Comparison of ENCODE assay signal across 17 mouse cellular contexts in genomic region chr19:37362545-37362944, GRCm38 (mm10). TPM values are rescaled to one million over a fixed set of nuclear protein-coding genes. Genes with fewer than 3 reads are reported as not detected.
DNase-seq lines count a peak whose midpoint lies in the region; ATAC-seq lines count a peak whose summit lies in the region.
"Had no signal": no experiment of that assay in that cellular context is flagged by ENCODE, and none has a peak within 500 bp of the region (broad histone marks: within the 10 kb centered on the region; RNA-seq: fewer than 3 reads in every experiment).

No protein-coding gene starts in this region.

- no peaks in the 10 kb centered on the region for H3K9me3 ChIP-seq in hindbrain, embryonic 10.5 days
- H3K9me3 ChIP-seq in hindbrain, embryonic 14.5 days (ENCODE audit: control insufficient read depth, low read length): no peaks in the 10 kb centered on the region
- no peaks in the 10 kb centered on the region for H3K9me3 ChIP-seq in embryonic facial prominence, embryonic 10.5 days
- no peaks in the 10 kb centered on the region for H3K9me3 ChIP-seq in hindbrain, embryonic 16.5 days (ENCODE audit: control insufficient read depth, low read length)
- H3K9me3 ChIP-seq: midbrain, embryonic 13.5 days had no signal

- no peak for ATAC-seq in hindbrain, embryonic 14.5 days (ENCODE audit: low FRiP score)
- 0 out of 2 replicates have a peak, but pooled peaks have one; percentile 60 for ATAC-seq in hindbrain, embryonic 16.5 days
- ATAC-seq: midbrain, embryonic 13.5 days had no signal

- H3K36me3 ChIP-seq in hindbrain, embryonic 10.5 days: no peaks in the 10 kb centered on the region
- no peaks in the 10 kb centered on the region for H3K36me3 ChIP-seq in hindbrain, embryonic 14.5 days (replicated peaks; ENCODE audit: control insufficient read depth, insufficient read depth)
- no peaks in the 10 kb centered on the region for H3K36me3 ChIP-seq in embryonic facial prominence, embryonic 10.5 days (replicated peaks)
- no peaks in the 10 kb centered on the region for H3K36me3 ChIP-seq in hindbrain, embryonic 16.5 days (ENCODE audit: control insufficient read depth, insufficient read depth, low read length)
- H3K36me3 ChIP-seq: midbrain, embryonic 13.5 days had no signal

- no peak overlapping the region for H3K4me3 ChIP-seq in hindbrain, embryonic 10.5 days
- no peak overlapping the region for H3K4me3 ChIP-seq in hindbrain, embryonic 14.5 days (replicated peaks; ENCODE audit: low read length)
- H3K4me3 ChIP-seq in embryonic facial prominence, embryonic 10.5 days: no peak overlapping the region
- no peak overlapping the region for H3K4me3 ChIP-seq in hindbrain, embryonic 16.5 days (ENCODE audit: low read length)
- H3K4me3 ChIP-seq: gastrocnemius, adult 2 months; midbrain, embryonic 13.5 days had no signal

- no peak overlapping the region for H3K9ac ChIP-seq in hindbrain, embryonic 14.5 days
- H3K9ac ChIP-seq in hindbrain, embryonic 16.5 days (ENCODE audit: low read depth, low read length): no peak overlapping the region
- H3K9ac ChIP-seq: midbrain, embryonic 13.5 days had no signal

- peak; percentile 16 for DNase-seq in hindbrain, embryonic 10.5 days (ENCODE audit: low spot score)
- DNase-seq in hindbrain, embryonic 14.5 days (ENCODE audit: low spot score): no peak
- DNase-seq in retina, postnatal 1 day: peak; percentile 17
- no peak for DNase-seq in retina, embryonic 14.5 days (ENCODE audit: low spot score)
- peak; percentile 33 for DNase-seq in embryonic facial prominence, embryonic 10.5 days (ENCODE audit: low spot score)
- no peak for DNase-seq in kidney, postnatal 36 days
- DNase-seq in right cerebral cortex, postnatal 36 days (ENCODE audit: low spot score in 2 of 2): no peak
- DNase-seq: B cell, adult 2 months; cerebellum, adult 11-12 months; gastrocnemius, adult 2 months; heart, postnatal 14 days; kidney, adult 8-10 months; liver; lung, postnatal 36 days; right cerebral cortex, postnatal 14 days had no signal

- H3K4me1 ChIP-seq in hindbrain, embryonic 10.5 days (replicated peaks): peaks cover 3% of the 10 kb centered on the region; the same call in 1 of the 2 replicates
- H3K4me1 ChIP-seq in hindbrain, embryonic 14.5 days (replicated peaks; ENCODE audit: control insufficient read depth, insufficient read depth, low read length): no peaks in the 10 kb centered on the region; the same call in 1 of the 2 replicates
- 0 out of 2 replicates have a peak, but pooled peaks cover 4% of the 10 kb centered on the region for H3K4me1 ChIP-seq in embryonic facial prominence, embryonic 10.5 days
- no peaks in the 10 kb centered on the region for H3K4me1 ChIP-seq in hindbrain, embryonic 16.5 days (ENCODE audit: control insufficient read depth, insufficient read depth, low read depth, low read length)
- H3K4me1 ChIP-seq: midbrain, embryonic 13.5 days had no signal

- H3K27me3 ChIP-seq in hindbrain, embryonic 10.5 days (ENCODE audit: insufficient read depth, poor library complexity, severe bottlenecking): no peaks in the 10 kb centered on the region
- no peaks in the 10 kb centered on the region for H3K27me3 ChIP-seq in hindbrain, embryonic 14.5 days (ENCODE audit: control insufficient read depth, insufficient read depth, low read length)
- H3K27me3 ChIP-seq in embryonic facial prominence, embryonic 10.5 days (replicated peaks; ENCODE audit: low read depth, poor library complexity, severe bottlenecking): no peaks in the 10 kb centered on the region
- H3K27me3 ChIP-seq in hindbrain, embryonic 16.5 days (replicated peaks; ENCODE audit: control insufficient read depth, insufficient read depth, low read length): no peaks in the 10 kb centered on the region
- H3K27me3 ChIP-seq: midbrain, embryonic 13.5 days had no signal

- H3K27ac ChIP-seq in hindbrain, embryonic 10.5 days: no peak overlapping the region
- H3K27ac ChIP-seq in hindbrain, embryonic 14.5 days: no peak overlapping the region
- no peak overlapping the region for H3K27ac ChIP-seq in embryonic facial prominence, embryonic 10.5 days (replicated peaks)
- H3K27ac ChIP-seq in hindbrain, embryonic 16.5 days (ENCODE audit: low read depth, low read length): no peak overlapping the region
- H3K27ac ChIP-seq: gastrocnemius, adult 2 months; midbrain, embryonic 13.5 days had no signal

- 30% methylated on average over 5 of the region's 5 CpGs for WGBS in hindbrain, embryonic 10.5 days
- 32% methylated on average over 5 of the region's 5 CpGs for WGBS in hindbrain, embryonic 14.5 days
- 34% methylated on average over 5 of the region's 5 CpGs for WGBS in embryonic facial prominence, embryonic 10.5 days
- WGBS in hindbrain, embryonic 16.5 days: 26% methylated on average over 5 of the region's 5 CpGs

- no peak overlapping the region; the same call in 1 of the 2 replicates for H3K4me2 ChIP-seq in hindbrain, embryonic 14.5 days (replicated peaks)
- no peak overlapping the region for H3K4me2 ChIP-seq in hindbrain, embryonic 16.5 days (ENCODE audit: low read length)
- H3K4me2 ChIP-seq: midbrain, embryonic 13.5 days had no signal

RNA-seq across cellular contexts. Expression of gene Kif11, which starts 13.7 kb away (rescaled TPM):
- polyA plus RNA-seq in hindbrain, embryonic 10.5 days (2016; fragmentation: Nextera tagmentation; extraction: Ambion mirVana): 60.1 and 80.2 TPM in 2 replicates
- polyA plus RNA-seq in hindbrain, embryonic 14.5 days (2014; fragmentation: Nextera tagmentation; extraction: Ambion mirVana): 10.5 and 12.5 TPM in 2 replicates
- polyA plus RNA-seq in embryonic facial prominence, embryonic 10.5 days (2016; fragmentation: Nextera tagmentation; extraction: Ambion mirVana): 86.0 and 87.4 TPM in 2 replicates
- 9.3 and 12.0 TPM in 2 replicates for polyA plus RNA-seq in hindbrain, embryonic 16.5 days (2015; fragmentation: Nextera tagmentation; extraction: Ambion mirVana)

RNA-seq across cellular contexts. Expression of gene Ide, which starts 24.9 kb away (rescaled TPM):
- polyA plus RNA-seq in hindbrain, embryonic 10.5 days (2016; fragmentation: Nextera tagmentation; extraction: Ambion mirVana): 46.1 and 56.8 TPM in 2 replicates
- 54.3 and 65.3 TPM in 2 replicates for polyA plus RNA-seq in hindbrain, embryonic 14.5 days (2014; fragmentation: Nextera tagmentation; extraction: Ambion mirVana)
- 40.9 and 49.6 TPM in 2 replicates for polyA plus RNA-seq in embryonic facial prominence, embryonic 10.5 days (2016; fragmentation: Nextera tagmentation; extraction: Ambion mirVana)
- 44.2 and 51.5 TPM in 2 replicates for polyA plus RNA-seq in hindbrain, embryonic 16.5 days (2015; fragmentation: Nextera tagmentation; extraction: Ambion mirVana)

Comparison
In these comparisons a context has a peak if more than half of its experiments do, and no peak if none do; other contexts are left out.
1. DNase-seq: peak in hindbrain, embryonic 10.5 days (single experiment), retina, postnatal 1 day (single experiment) and embryonic facial prominence, embryonic 10.5 days (single experiment); none in hindbrain, embryonic 14.5 days (single experiment), retina, embryonic 14.5 days (single experiment), kidney, postnatal 36 days (0 of 2) and right cerebral cortex, postnatal 36 days (0 of 2).